Mouse (Mus musculus) bone marrow macrophage, adult 2 months (primary cell): ENCODE measurements at regions not wholly inside any gene's neighbourhood (a gene's known extent, or its start where the extent isn't known, plus 50 kb on each side); places are given as distances from the start of the nearest gene placed in this dataset.

Experiments used
- CTCF ChIP-seq: IDR thresholded peaks from 2 replicates; pipeline ENCODE4 v1.5.1; 2012; ENCODE audit warnings: low read depth, mild to moderate bottlenecking, low read length, moderate library complexity
- POLR2A ChIP-seq: IDR thresholded peaks from 2 replicates; pipeline ENCODE4 v1.6.1; 2012; ENCODE audit warnings: mild to moderate bottlenecking, low read depth, low read length, borderline replicate concordance

- no peak for TF ChIP-seq CTCF
- no peak for TF ChIP-seq POLR2A
Measured at GRCm38 (mm10) chr14:25073143-25073542, 385.8 kb upstream of the Zmiz1 start.
